Mouse (Mus musculus) brain, embryonic 14.5 days (tissue): ENCODE results near the gene Serpinb1a.

Experiments used
- CTCF ChIP-seq: fragments of 200-500 bp; IDR thresholded peaks from 2 replicates; pipeline ENCODE4 v1.5.1; 2012; ENCODE audit warnings: inconsistent platforms, mild to moderate bottlenecking, moderate library complexity, borderline replicate concordance; ENCODE audit not compliant: insufficient read depth, insufficient read length; ENCODE audit errors: extremely low read depth
- POLR2A ChIP-seq: fragments of 200-500 bp; IDR thresholded peaks from 2 replicates; pipeline ENCODE4 v1.6.1; 2012; ENCODE audit warnings: mild to moderate bottlenecking, inconsistent platforms, borderline replicate concordance; ENCODE audit not compliant: poor library complexity, insufficient read depth, insufficient read length, severe bottlenecking; ENCODE audit errors: extremely low read depth

DNA sequence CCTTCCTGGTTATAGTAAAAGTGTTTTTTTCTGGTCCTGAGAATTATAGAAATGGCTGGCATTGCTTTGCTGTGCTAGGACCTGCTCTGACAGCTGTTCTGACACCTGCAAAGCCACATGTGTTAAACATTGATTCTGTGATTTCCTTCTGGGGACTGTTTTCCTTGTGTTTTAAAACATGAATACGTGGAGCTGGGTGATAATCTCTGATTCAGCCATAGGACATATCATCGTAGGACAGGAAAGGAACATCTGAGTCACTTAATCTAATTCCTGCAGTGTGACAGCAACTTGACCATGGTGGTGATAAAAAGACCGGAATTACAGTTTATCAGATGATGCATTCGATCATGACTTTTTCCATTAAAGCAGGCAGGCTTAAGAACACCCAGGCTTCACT is 22.1 kb downstream of the Serpinb1a start:
- no peak for TF ChIP-seq POLR2A
- no peak for TF ChIP-seq CTCF
